Mouse (Mus musculus) spleen, postnatal 4 days (tissue): ENCODE data around the gene Glt1d1.
"Not testable (repeated sequence)": the region's sequence is repeated elsewhere in the genome, so short reads cannot be mapped to it uniquely, and the experiment has no call there.

Experiments
- DNase-seq, 2 experiments: peaks; one replicate each; pipeline ENCODE4 v3.0.0; 2022; ENCODE audit warnings: low spot score in 2 of 2

Gene Glt1d1

GRCm38 (mm10) chr5:127699679-127700078 lies 67.6 kb downstream of the Glt1d1 start:
- no peak for DNase-seq

- no peak for DNase-seq
Observed at GRCm38 (mm10) chr5:127700156-127700555, 68.1 kb downstream of the Glt1d1 start.

GRCm38 (mm10) chr5:127703609-127704180 lies 71.6 kb downstream of the Glt1d1 start:
- no peak for DNase-seq

GRCm38 (mm10) chr5:127705225-127705624 lies 73.2 kb downstream of the Glt1d1 start:
- no peak for DNase-seq

- DNase-seq, result no peak
Observed at GRCm38 (mm10) chr5:127705976-127706375, 73.9 kb downstream of the Glt1d1 start.

- no peak for DNase-seq
Observed at GRCm38 (mm10) chr5:127708143-127708542, 76.1 kb downstream of the Glt1d1 start.

- no peak for DNase-seq
Observed at GRCm38 (mm10) chr5:127714783-127715704, 83.0 kb downstream of the Glt1d1 start.

GRCm38 (mm10) chr5:127720591-127721379 lies 88.7 kb downstream of the Glt1d1 start:
- peak in 1 of 2 experiments; percentile 32 for DNase-seq

- DNase-seq, result not testable (repeated sequence)
Observed at GRCm38 (mm10) chr5:127722171-127722570, 90.1 kb downstream of the Glt1d1 start.

- no peak for DNase-seq
Observed at GRCm38 (mm10) chr5:127730351-127730750, 98.3 kb downstream of the Glt1d1 start.

GRCm38 (mm10) chr5:127741331-127741730 lies 109.3 kb downstream of the Glt1d1 start:
- no peak for DNase-seq

GRCm38 (mm10) chr5:127749540-127749939 lies 117.5 kb downstream of the Glt1d1 start:
- not testable (repeated sequence) for DNase-seq

GRCm38 (mm10) chr5:127751262-127751975 lies 119.4 kb downstream of the Glt1d1 start:
- no peak for DNase-seq

GRCm38 (mm10) chr5:127755594-127755993 lies 123.5 kb downstream of the Glt1d1 start:
- no peak for DNase-seq

- DNase-seq, result no peak
Observed at GRCm38 (mm10) chr5:127756011-127756410, 123.9 kb downstream of the Glt1d1 start.

GRCm38 (mm10) chr5:127756671-127757423 lies 124.8 kb downstream of the Glt1d1 start:
- no peak for DNase-seq

- DNase-seq, result no peak
Observed at GRCm38 (mm10) chr5:127758576-127758975, 126.5 kb downstream of the Glt1d1 start.
